Mouse (Mus musculus): Measurements from ENCODE around the gene Gm9376. TPM values are rescaled to one million over a fixed set of nuclear protein-coding genes. Genes with fewer than 3 reads are reported as not detected.

Gm9376 gene
- polyA plus RNA-seq, 1 experiment from 2014 or later = not detected

DNA sequence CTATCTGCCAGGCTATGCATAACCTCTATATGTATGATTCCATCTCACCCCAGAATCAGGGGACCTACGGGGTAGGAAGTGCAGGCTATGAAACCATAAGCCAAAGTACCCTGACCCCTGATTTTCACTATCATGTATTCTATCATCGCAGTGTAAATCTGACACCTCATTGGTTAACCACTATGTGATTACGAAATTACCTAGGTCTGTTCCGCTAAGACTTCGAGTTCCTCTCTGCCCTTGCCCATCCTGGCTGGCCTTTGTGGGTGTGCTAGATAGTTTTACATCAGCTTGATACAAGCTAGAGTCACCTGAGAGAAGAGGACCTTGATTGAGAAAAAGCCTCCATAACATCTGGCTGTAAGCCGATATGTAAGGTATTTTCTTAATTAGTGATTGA lies 23.2 kb downstream of the Gm9376 start:
- Histone ChIP-seq H3K36me3 (no peaks in the 10 kb centered on the region), H3K27ac (no peak overlapping the region), H3K27me3 (replicated peaks) (no peaks in the 10 kb centered on the region), H3K9ac (no peak overlapping the region), H3K4me3 (no peak overlapping the region), H3K9me3 (no peaks in the 10 kb centered on the region), H3K4me1 (no peaks in the 10 kb centered on the region), H3K4me2 (replicated peaks) (no peak overlapping the region)
- 95% methylated on average over 6 of the region's 6 CpGs for WGBS
- ATAC-seq (ENCODE audit: low FRiP score, low read depth) = no peak

DNA sequence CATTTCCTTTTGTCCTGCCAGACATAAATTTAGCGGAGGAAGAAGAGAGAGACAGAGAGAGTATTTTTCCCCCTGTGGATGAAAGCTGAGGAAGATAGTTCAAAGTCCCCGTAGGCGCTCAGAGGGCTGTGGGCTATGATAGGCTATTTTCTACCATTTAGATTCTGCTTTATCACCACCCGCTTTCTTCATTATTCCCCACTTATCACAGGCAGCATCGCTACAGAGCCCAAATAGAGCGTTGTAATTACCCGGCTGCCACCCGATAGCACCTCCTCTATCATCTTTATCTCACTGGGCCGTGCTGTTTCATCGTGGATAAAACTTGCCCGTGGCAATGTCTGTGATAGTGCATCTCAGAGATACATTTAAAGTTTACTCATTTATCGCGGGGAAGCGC lies 35.8 kb downstream of the Gm9376 start:
- WGBS = 66% methylated on average over 14 of the region's 14 CpGs
- Histone ChIP-seq H3K36me3 (no peaks in the 10 kb centered on the region), H3K4me2 (replicated peaks) (no peak overlapping the region), H3K4me3 (no peak overlapping the region), H3K27ac (no peak overlapping the region), H3K27me3 (replicated peaks) (no peaks in the 10 kb centered on the region; the same call in 1 of the 2 replicates), H3K4me1 (no peaks in the 10 kb centered on the region), H3K9ac (no peak overlapping the region), H3K9me3 (no peaks in the 10 kb centered on the region)
- ATAC-seq (ENCODE audit: low FRiP score, low read depth) = no peak

GRCm38 (mm10) chr14:118304560-118304959 lies 37.8 kb downstream of the Gm9376 start:
- H3K4me2 ChIP-seq (replicated peaks) = no peak overlapping the region
- no peak for ATAC-seq (ENCODE audit: low FRiP score, low read depth)
- no peak overlapping the region for H3K27ac ChIP-seq
- no peak overlapping the region for H3K9ac ChIP-seq
- H3K27me3 ChIP-seq (replicated peaks) = no peaks in the 10 kb centered on the region; the same call in 1 of the 2 replicates
- no peak overlapping the region for H3K4me3 ChIP-seq
- no peaks in the 10 kb centered on the region for H3K9me3 ChIP-seq
- H3K36me3 ChIP-seq = no peaks in the 10 kb centered on the region
- no peaks in the 10 kb centered on the region for H3K4me1 ChIP-seq
- 81% methylated on average over 9 of the region's 9 CpGs for WGBS

DNA sequence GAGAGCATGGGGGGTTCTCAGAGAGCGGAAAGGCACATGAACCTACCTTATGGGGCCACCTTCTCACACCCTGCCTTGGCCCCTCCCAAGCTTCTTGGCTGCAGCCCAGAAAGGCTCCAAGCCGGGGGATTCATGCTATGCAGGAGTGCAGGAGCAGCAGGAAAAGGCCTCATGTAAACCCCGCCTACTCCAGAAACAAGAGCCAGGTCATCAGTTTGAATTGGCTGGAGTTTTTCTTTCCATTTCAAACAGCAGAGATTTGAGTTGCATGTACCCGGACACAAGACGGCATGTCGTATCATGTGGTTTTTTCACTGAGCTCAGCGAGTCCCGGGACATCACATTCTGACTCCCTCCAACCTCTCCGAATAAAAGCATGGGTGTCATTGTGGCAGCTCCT lies 39.2 kb downstream of the Gm9376 start:
- Histone ChIP-seq H3K27me3 (replicated peaks) (no peaks in the 10 kb centered on the region; the same call in 1 of the 2 replicates), H3K4me3 (no peak overlapping the region), H3K4me2 (replicated peaks) (no peak overlapping the region), H3K4me1 (no peaks in the 10 kb centered on the region), H3K27ac (no peak overlapping the region), H3K9ac (no peak overlapping the region), H3K36me3 (no peaks in the 10 kb centered on the region), H3K9me3 (no peaks in the 10 kb centered on the region)
- no peak for ATAC-seq (ENCODE audit: low FRiP score, low read depth)
- WGBS = 81% methylated on average over 9 of the region's 9 CpGs

GRCm38 (mm10) chr14:118307060-118307459 lies 40.3 kb downstream of the Gm9376 start:
- Histone ChIP-seq H3K4me1 (no peaks in the 10 kb centered on the region), H3K4me2 (replicated peaks) (no peak overlapping the region), H3K36me3 (no peaks in the 10 kb centered on the region), H3K9me3 (no peaks in the 10 kb centered on the region), H3K4me3 (no peak overlapping the region), H3K9ac (no peak overlapping the region), H3K27me3 (replicated peaks) (no peaks in the 10 kb centered on the region), H3K27ac (no peak overlapping the region)
- WGBS = 75% methylated on average over 8 of the region's 8 CpGs
- no peak for ATAC-seq (ENCODE audit: low FRiP score, low read depth)

DNA sequence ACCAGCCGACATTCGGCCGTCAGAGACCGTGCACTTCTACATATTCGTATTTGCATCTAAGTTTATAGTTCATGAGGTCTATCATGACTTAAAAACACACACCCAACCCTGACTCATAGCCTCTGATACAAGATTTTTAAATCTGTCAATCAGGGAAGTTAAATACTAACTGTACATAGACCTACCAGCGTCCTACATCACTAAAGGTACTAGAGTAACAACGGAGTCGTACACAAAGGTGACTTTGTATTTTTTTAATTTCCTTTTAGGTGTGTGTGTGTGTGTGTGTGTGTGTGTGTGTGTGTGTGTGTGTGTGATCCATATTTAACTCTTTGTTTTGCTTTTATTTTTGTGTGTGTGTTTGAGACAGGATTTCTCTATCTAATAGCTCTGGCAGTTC lies 44.9 kb downstream of the Gm9376 start:
- no peak for ATAC-seq (ENCODE audit: low FRiP score, low read depth)
- Histone ChIP-seq H3K9me3 (no peaks in the 10 kb centered on the region), H3K4me2 (replicated peaks) (no peak overlapping the region), H3K36me3 (no peaks in the 10 kb centered on the region), H3K27ac (no peak overlapping the region), H3K4me1 (no peaks in the 10 kb centered on the region), H3K27me3 (replicated peaks) (no peaks in the 10 kb centered on the region), H3K4me3 (no peak overlapping the region), H3K9ac (no peak overlapping the region)
- 94% methylated on average over 8 of the region's 8 CpGs for WGBS

- H3K9ac ChIP-seq = no peak overlapping the region
- H3K4me1 ChIP-seq = no peaks in the 10 kb centered on the region
- ATAC-seq (ENCODE audit: low FRiP score, low read depth) = no peak
- H3K4me3 ChIP-seq = no peak overlapping the region
- no peaks in the 10 kb centered on the region for H3K36me3 ChIP-seq
- H3K9me3 ChIP-seq = no peaks in the 10 kb centered on the region
- no peak overlapping the region for H3K27ac ChIP-seq
- no peak overlapping the region for H3K4me2 ChIP-seq (replicated peaks)
- WGBS = 89% methylated on average over 10 of the region's 10 CpGs
- no peaks in the 10 kb centered on the region for H3K27me3 ChIP-seq (replicated peaks)
These were observed 45.9 kb downstream of the Gm9376 start for GRCm38 (mm10) chr14:118312664-118313063.

DNA sequence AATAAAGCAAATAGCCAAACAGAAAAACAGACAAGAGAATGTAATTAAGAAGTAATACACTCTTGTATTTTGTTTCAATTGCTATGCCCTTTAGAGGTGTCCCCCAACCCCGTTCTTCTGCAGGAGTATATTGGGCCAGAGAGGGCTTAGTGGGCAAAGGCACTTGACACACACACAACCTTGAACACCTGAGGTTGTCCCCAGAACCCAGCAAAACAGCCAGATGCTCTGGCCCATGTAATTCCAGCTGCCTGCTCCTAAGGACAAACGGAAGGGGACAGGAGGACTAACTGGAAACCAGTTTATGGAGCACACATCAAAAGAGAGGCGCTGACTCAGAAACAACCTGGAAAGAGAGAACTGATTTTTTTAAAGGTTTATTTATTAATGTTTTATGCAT lies 47.2 kb downstream of the Gm9376 start:
- Histone ChIP-seq H3K27me3 (replicated peaks) (peaks cover 12% of the 10 kb centered on the region; the same call in 1 of the 2 replicates), H3K27ac (no peak overlapping the region), H3K4me3 (no peak overlapping the region), H3K9ac (no peak overlapping the region), H3K4me1 (no peaks in the 10 kb centered on the region), H3K4me2 (replicated peaks) (no peak overlapping the region), H3K9me3 (no peaks in the 10 kb centered on the region), H3K36me3 (no peaks in the 10 kb centered on the region)
- WGBS = 91% methylated on average over 3 of the region's 3 CpGs
- no peak for ATAC-seq (ENCODE audit: low FRiP score, low read depth)

DNA sequence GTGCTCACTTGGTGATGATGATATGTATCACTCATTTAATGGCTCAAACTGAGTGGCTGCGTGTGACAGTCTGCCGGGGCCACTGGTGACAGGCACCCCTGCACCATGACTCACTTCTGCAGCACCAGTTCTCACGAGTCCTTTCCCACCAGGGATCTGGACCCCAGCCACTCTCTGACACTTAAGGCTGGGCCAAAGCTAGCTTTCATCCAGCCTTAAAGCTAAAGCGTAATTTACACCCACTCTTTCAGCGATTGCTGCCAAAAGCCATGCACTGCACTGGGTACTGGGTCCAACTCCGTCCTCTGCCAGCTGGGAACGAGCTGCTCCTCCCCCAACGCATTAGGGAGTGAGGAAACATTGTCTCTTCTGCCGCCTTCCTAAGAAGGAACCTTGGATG lies 50.5 kb downstream of the Gm9376 start:
- Histone ChIP-seq H3K4me2 (replicated peaks) (no peak overlapping the region), H3K36me3 (no peaks in the 10 kb centered on the region), H3K9ac (no peak overlapping the region), H3K27me3 (replicated peaks) (peaks cover 31% of the 10 kb centered on the region), H3K27ac (no peak overlapping the region), H3K9me3 (no peaks in the 10 kb centered on the region), H3K4me1 (peaks cover 8% of the 10 kb centered on the region; the same call in 1 of the 2 replicates), H3K4me3 (no peak overlapping the region)
- WGBS = 65% methylated on average over 9 of the region's 9 CpGs
- no peak; the same call in 1 of the 2 replicates for ATAC-seq (ENCODE audit: low FRiP score, low read depth)

Small RNA genes within 50 kb of the gene (microRNA-seq; reads per million reads assigned to microRNA genes)
- not detected for gene Mir6241

Other genes with a start within 250 kb of the Gm9376 start
- 2.8 and 3.9 TPM in 2 replicates for gene Dct, start 214.7 kb upstream of the Gm9376 start, polyA plus RNA-seq (2016; fragmentation: Nextera tagmentation; extraction: Ambion mirVana)
- gene Tgds, start 134.2 kb upstream of the Gm9376 start, polyA plus RNA-seq (2016; fragmentation: Nextera tagmentation; extraction: Ambion mirVana) = 26.3 and 27.8 TPM in 2 replicates
- 38.9 and 39.0 TPM in 2 replicates for gene Gpr180, start 129.8 kb upstream of the Gm9376 start, polyA plus RNA-seq (2016; fragmentation: Nextera tagmentation; extraction: Ambion mirVana)
- 14.9 and 15.1 TPM in 2 replicates for gene Sox21, start 29.9 kb upstream of the Gm9376 start, polyA plus RNA-seq (2016; fragmentation: Nextera tagmentation; extraction: Ambion mirVana)

Data from neural tube, embryonic 12.5 days (tissue).